28 mouse cellular contexts compared by ENCODE assay signal in the genomic region with DNA sequence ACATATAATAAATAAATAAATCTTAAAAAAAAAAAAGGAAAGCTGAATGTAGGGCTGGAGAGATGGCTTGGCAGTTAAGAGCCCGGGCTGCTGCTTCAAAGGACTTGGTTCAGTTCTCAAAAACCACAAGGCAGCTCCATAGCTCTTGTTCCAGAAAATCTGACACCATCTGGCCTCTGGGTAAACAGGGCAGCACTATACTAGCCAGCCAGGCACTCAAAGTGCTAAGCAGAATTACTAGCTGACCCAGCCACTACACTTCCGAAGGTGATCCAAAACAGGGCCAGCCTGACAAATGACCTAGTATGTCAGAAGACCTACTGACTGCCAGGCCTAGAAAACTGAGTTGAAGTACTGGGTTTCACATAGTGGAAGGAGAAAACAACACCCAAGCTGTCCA. TPM values are rescaled to one million over a fixed set of nuclear protein-coding genes. Genes with fewer than 3 reads are reported as not detected.
DNase-seq lines count a peak whose midpoint lies in the region; ATAC-seq lines count a peak whose summit lies in the region.
"Had no signal": no experiment of that assay in that cellular context is flagged by ENCODE, and none has a peak within 500 bp of the region (broad histone marks: within the 10 kb centered on the region; RNA-seq: fewer than 3 reads in every experiment).

No protein-coding gene starts in this region.

- no peak for ATAC-seq in midbrain, embryonic 13.5 days
- ATAC-seq: forebrain, embryonic 16.5 days; midbrain, embryonic 16.5 days had no signal

- no peaks in the 10 kb centered on the region for H3K27me3 ChIP-seq in midbrain, embryonic 13.5 days
- H3K27me3 ChIP-seq: heart, embryonic 13.5 days; limb, embryonic 12.5 days; liver, embryonic 15.5 days; lung, embryonic 15.5 days had no signal

- no peaks in the 10 kb centered on the region for H3K4me1 ChIP-seq in midbrain, embryonic 13.5 days (replicated peaks)
- H3K4me1 ChIP-seq: forebrain, embryonic 10.5 days; limb, embryonic 12.5 days; liver, embryonic 15.5 days; lung, embryonic 15.5 days; midbrain, embryonic 10.5 days had no signal

- peak; percentile 46 for DNase-seq in cerebellum, adult 11-12 months
- no peak for DNase-seq in cerebellum, postnatal 4 days (ENCODE audit: low spot score in 2 of 2)
- peak; percentile 33 to 52 for DNase-seq in lung, adult 18-20 months
- DNase-seq in lung, postnatal 10 days = no peak
- peak; percentile 67 for DNase-seq in brain, adult 2 months (ENCODE audit: low read depth, low spot score)
- peak; percentile 29 for DNase-seq in fibroblast of lung, adult 2 months (ENCODE audit: low read depth)
- DNase-seq in MN1 (ENCODE audit: low spot score) = no peak
- DNase-seq: adrenal gland, adult 2 months; adrenal gland, postnatal 36 days; heart, postnatal 10 days; kidney, adult 11 months; kidney, postnatal 14 days; layer of hippocampus, adult 9-11 months; right cerebral cortex, postnatal 25 days; spleen, adult 18-20 months; thymus, adult 18-20 months; thymus, postnatal 36 days had no signal

- no peak overlapping the region for H3K9ac ChIP-seq in midbrain, embryonic 13.5 days (replicated peaks)
- H3K9ac ChIP-seq: heart, embryonic 13.5 days; hindbrain, embryonic 14.5 days; limb, embryonic 12.5 days; liver, embryonic 15.5 days; lung, embryonic 15.5 days had no signal

- H3K27ac ChIP-seq in midbrain, embryonic 13.5 days = no peak overlapping the region
- H3K27ac ChIP-seq: forebrain, embryonic 10.5 days; heart, embryonic 13.5 days; hindbrain, embryonic 14.5 days; limb, embryonic 12.5 days; liver, embryonic 15.5 days; lung, embryonic 15.5 days; midbrain, embryonic 10.5 days; stomach, postnatal 0 days had no signal

- 89% methylated on average over 2 of the region's 2 CpGs for WGBS in midbrain, embryonic 13.5 days

- H3K36me3 ChIP-seq in midbrain, embryonic 13.5 days = peaks cover 81% of the 10 kb centered on the region

- H3K4me2 ChIP-seq in midbrain, embryonic 13.5 days (replicated peaks) = no peak overlapping the region
- H3K4me2 ChIP-seq: heart, embryonic 13.5 days; hindbrain, embryonic 14.5 days; limb, embryonic 12.5 days; liver, embryonic 15.5 days; lung, embryonic 15.5 days had no signal

- no peaks in the 10 kb centered on the region for H3K9me3 ChIP-seq in midbrain, embryonic 13.5 days
- H3K9me3 ChIP-seq: forebrain, embryonic 10.5 days; heart, embryonic 13.5 days; limb, embryonic 12.5 days; liver, embryonic 15.5 days; lung, embryonic 15.5 days; midbrain, embryonic 10.5 days had no signal

- no peak overlapping the region for H3K4me3 ChIP-seq in midbrain, embryonic 13.5 days (replicated peaks)
- H3K4me3 ChIP-seq: forebrain, embryonic 10.5 days; heart, embryonic 13.5 days; limb, embryonic 12.5 days; liver, embryonic 15.5 days; lung, embryonic 15.5 days; midbrain, embryonic 10.5 days had no signal

RNA-seq across cellular contexts. Expression of a gene that starts 17.1 kb away (rescaled TPM):
- 242 and 259 TPM in 2 replicates for polyA plus RNA-seq in midbrain, embryonic 13.5 days (2015; fragmentation: Nextera tagmentation; extraction: Ambion mirVana)

RNA-seq across cellular contexts. Expression of a gene that starts 22.2 kb away (rescaled TPM):
- 0.23 and 0.34 TPM in 2 replicates for polyA plus RNA-seq in midbrain, embryonic 13.5 days (2015; fragmentation: Nextera tagmentation; extraction: Ambion mirVana)
- polyA plus RNA-seq: adrenal gland, adult 2 months; midbrain, embryonic 16.5 days had no signal

RNA-seq across cellular contexts. Expression of a gene that starts 25.7 kb away (rescaled TPM):
- 59.8 and 60.2 TPM in 2 replicates for polyA plus RNA-seq in midbrain, embryonic 13.5 days (2015; fragmentation: Nextera tagmentation; extraction: Ambion mirVana)

Comparison
In these comparisons a context has a peak if more than half of its experiments do, and no peak if none do; other contexts are left out.
1. DNase-seq: peak in cerebellum, adult 11-12 months (single experiment), lung, adult 18-20 months (2 of 2), brain, adult 2 months (single experiment) and fibroblast of lung, adult 2 months (single experiment); none in cerebellum, postnatal 4 days (0 of 2), lung, postnatal 10 days (single experiment) and MN1 (single experiment).